Mouse (Mus musculus): ENCODE measurements around the gene Fmn2.

Gene Fmn2

GRCm38 (mm10) chr1:174555412-174555811 lies 53.8 kb downstream of the Fmn2 start:
- DNase-seq (ENCODE audit: inconsistent age in 2 of 2, low spot score in 1 of 2): no peak

- no peak for DNase-seq (ENCODE audit: inconsistent age in 2 of 2, low spot score in 1 of 2)
Measured at GRCm38 (mm10) chr1:174557211-174557610, 55.6 kb downstream of the Fmn2 start.

GRCm38 (mm10) chr1:174557841-174558240 lies 56.2 kb downstream of the Fmn2 start:
- no peak for DNase-seq (ENCODE audit: inconsistent age in 2 of 2, low spot score in 1 of 2)

- no peak for DNase-seq (ENCODE audit: inconsistent age in 2 of 2, low spot score in 1 of 2)
Measured at GRCm38 (mm10) chr1:174558488-174558887, 56.9 kb downstream of the Fmn2 start.

- no peak for DNase-seq (ENCODE audit: inconsistent age in 2 of 2, low spot score in 1 of 2)
Measured at GRCm38 (mm10) chr1:174564561-174564960, 62.9 kb downstream of the Fmn2 start.

- DNase-seq (ENCODE audit: inconsistent age in 2 of 2, low spot score in 1 of 2): no peak
Measured at GRCm38 (mm10) chr1:174568609-174569008, 67.0 kb downstream of the Fmn2 start.

GRCm38 (mm10) chr1:174592420-174592980 lies 90.9 kb downstream of the Fmn2 start:
- peak in 1 of 2 experiments; percentile 57 for DNase-seq (ENCODE audit: inconsistent age in 2 of 2, low spot score in 1 of 2)

GRCm38 (mm10) chr1:174594989-174595388 lies 93.4 kb downstream of the Fmn2 start:
- peak; percentile 25 to 86 for DNase-seq (ENCODE audit: inconsistent age in 2 of 2, low spot score in 1 of 2)

- DNase-seq (ENCODE audit: inconsistent age in 2 of 2, low spot score in 1 of 2): no peak
Measured at GRCm38 (mm10) chr1:174597495-174597894, 95.9 kb downstream of the Fmn2 start.

- no peak for DNase-seq (ENCODE audit: inconsistent age in 2 of 2, low spot score in 1 of 2)
Measured at GRCm38 (mm10) chr1:174598226-174598625, 96.6 kb downstream of the Fmn2 start.

GRCm38 (mm10) chr1:174600041-174600440 lies 98.4 kb downstream of the Fmn2 start:
- no peak for DNase-seq (ENCODE audit: inconsistent age in 2 of 2, low spot score in 1 of 2)

- peak in 1 of 2 experiments; percentile 14 for DNase-seq (ENCODE audit: inconsistent age in 2 of 2, low spot score in 1 of 2)
Measured at GRCm38 (mm10) chr1:174600620-174601019, 99.0 kb downstream of the Fmn2 start.

- no peak for DNase-seq (ENCODE audit: inconsistent age in 2 of 2, low spot score in 1 of 2)
Measured at GRCm38 (mm10) chr1:174617368-174617767, 115.7 kb downstream of the Fmn2 start.

GRCm38 (mm10) chr1:174621512-174621911 lies 119.9 kb downstream of the Fmn2 start:
- DNase-seq (ENCODE audit: inconsistent age in 2 of 2, low spot score in 1 of 2): peak in 1 of 2 experiments; percentile 58

- DNase-seq (ENCODE audit: inconsistent age in 2 of 2, low spot score in 1 of 2): peak in 1 of 2 experiments; percentile 43
Measured at GRCm38 (mm10) chr1:174623054-174623453, 121.4 kb downstream of the Fmn2 start.

- DNase-seq (ENCODE audit: inconsistent age in 2 of 2, low spot score in 1 of 2): no peak
Measured at GRCm38 (mm10) chr1:174630074-174630473, 128.4 kb downstream of the Fmn2 start.

- no peak for DNase-seq (ENCODE audit: inconsistent age in 2 of 2, low spot score in 1 of 2)
Measured at GRCm38 (mm10) chr1:174636291-174636690, 134.7 kb downstream of the Fmn2 start.

- DNase-seq (ENCODE audit: inconsistent age in 2 of 2, low spot score in 1 of 2): no peak
Measured at GRCm38 (mm10) chr1:174637564-174638085, 136.0 kb downstream of the Fmn2 start.

GRCm38 (mm10) chr1:174640901-174641300 lies 139.3 kb downstream of the Fmn2 start:
- no peak for DNase-seq (ENCODE audit: inconsistent age in 2 of 2, low spot score in 1 of 2)

- no peak for DNase-seq (ENCODE audit: inconsistent age in 2 of 2, low spot score in 1 of 2)
Measured at GRCm38 (mm10) chr1:174643431-174644010, 141.9 kb downstream of the Fmn2 start.

GRCm38 (mm10) chr1:174649421-174649826 lies 147.8 kb downstream of the Fmn2 start:
- DNase-seq (ENCODE audit: inconsistent age in 2 of 2, low spot score in 1 of 2): no peak

GRCm38 (mm10) chr1:174654565-174654964 lies 152.9 kb downstream of the Fmn2 start:
- no peak for DNase-seq (ENCODE audit: inconsistent age in 2 of 2, low spot score in 1 of 2)

GRCm38 (mm10) chr1:174655354-174655753 lies 153.7 kb downstream of the Fmn2 start:
- no peak for DNase-seq (ENCODE audit: inconsistent age in 2 of 2, low spot score in 1 of 2)

Data from adrenal gland, adult (tissue).